Mouse (Mus musculus): ENCODE measurements at regions not wholly inside any gene's neighbourhood (a gene's known extent, or its start where the extent isn't known, plus 50 kb on each side); places are given as distances from the start of the nearest gene placed in this dataset.

DNA sequence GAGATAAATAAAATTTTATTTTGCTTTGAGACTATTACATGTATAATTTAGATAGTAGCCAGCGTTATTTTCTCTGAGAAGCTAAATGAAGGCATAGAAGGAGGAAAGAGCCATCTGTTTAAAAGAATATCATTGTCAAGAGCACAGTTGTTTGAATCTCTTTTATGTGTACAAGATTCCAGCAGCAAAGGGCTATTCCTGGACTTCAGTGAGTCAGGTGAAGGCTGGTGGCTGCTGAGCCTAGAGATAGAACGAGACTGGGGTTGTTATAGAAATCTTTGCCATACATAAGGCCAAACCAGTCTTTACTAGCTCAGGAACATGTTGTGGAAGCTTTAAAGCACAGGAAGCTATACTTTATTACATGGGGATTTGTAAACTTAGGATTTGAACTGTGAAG, 261.6 kb downstream of the Adcyap1 start:
- no peak overlapping the region for H3K27ac ChIP-seq
- DNase-seq (ENCODE audit: low spot score) (no peak), ATAC-seq (replicated peaks; ENCODE audit: low FRiP score, low read depth) (no peak)
- no peak for TF ChIP-seq CTCF (IDR thresholded peaks at IDR 0.05; ENCODE audit: low read depth)
- H3K4me2 ChIP-seq (ENCODE audit: low read length) = no peak overlapping the region
- H3K4me1 ChIP-seq (replicated peaks; ENCODE audit: insufficient read depth, low read length) = no peaks in the 10 kb centered on the region
- no peaks in the 10 kb centered on the region for H3K27me3 ChIP-seq (ENCODE audit: insufficient read depth, low read length)
- H3K36me3 ChIP-seq (ENCODE audit: insufficient read depth, low read length) = no peaks in the 10 kb centered on the region
- WGBS = 86% methylated on average over 2 of the region's 2 CpGs
- H3K9ac ChIP-seq (ENCODE audit: low read depth, low read length) = no peak overlapping the region
- no peak overlapping the region for H3K4me3 ChIP-seq (replicated peaks; ENCODE audit: low read depth, low read length)
- H3K9me3 ChIP-seq (replicated peaks; ENCODE audit: low read length) = no peaks in the 10 kb centered on the region

DNA sequence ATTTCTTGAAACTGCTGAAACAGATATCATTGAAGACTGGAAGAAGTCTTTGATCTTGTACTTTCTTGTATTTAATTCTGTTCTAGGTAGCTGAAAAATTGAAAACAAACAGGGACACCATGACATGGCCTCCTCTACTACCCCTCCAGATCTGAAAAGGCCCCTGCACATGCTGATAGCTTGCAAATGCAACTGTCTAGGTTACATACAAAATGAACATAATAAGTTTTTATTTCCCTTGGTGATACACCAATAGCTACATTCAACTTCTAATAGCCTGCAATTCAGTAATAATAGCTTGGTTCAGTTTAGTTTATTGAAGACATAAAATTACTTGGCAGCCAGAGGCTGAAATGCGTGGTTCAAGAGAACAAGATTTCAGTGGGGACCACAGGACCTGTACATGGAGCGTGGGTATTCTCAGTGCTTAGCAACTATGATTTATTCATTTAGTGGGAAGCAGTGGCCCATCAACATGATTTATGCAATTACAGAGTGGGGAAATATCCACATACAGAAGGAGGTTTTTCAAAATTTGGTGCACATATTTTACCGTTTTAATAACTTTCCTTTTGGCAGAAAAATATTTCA, 264.9 kb downstream of the Adcyap1 start:
- WGBS = 76% methylated on average over 3 of the region's 3 CpGs
- DNase-seq (ENCODE audit: low spot score) = no peak
- Histone ChIP-seq H3K36me3 (ENCODE audit: insufficient read depth, low read length) (no peaks in the 10 kb centered on the region), H3K4me3 (replicated peaks; ENCODE audit: low read depth, low read length) (no peak overlapping the region), H3K4me2 (ENCODE audit: low read length) (no peak overlapping the region), H3K4me1 (replicated peaks; ENCODE audit: insufficient read depth, low read length) (no peaks in the 10 kb centered on the region), H3K27ac (no peak overlapping the region), H3K9ac (ENCODE audit: low read depth, low read length) (no peak overlapping the region), H3K27me3 (ENCODE audit: insufficient read depth, low read length) (no peaks in the 10 kb centered on the region), H3K9me3 (replicated peaks; ENCODE audit: low read length) (no peaks in the 10 kb centered on the region)
- no peak for TF ChIP-seq CTCF (IDR thresholded peaks at IDR 0.05; ENCODE audit: low read depth)
- ATAC-seq (replicated peaks; ENCODE audit: low FRiP score, low read depth) = no peak

DNA sequence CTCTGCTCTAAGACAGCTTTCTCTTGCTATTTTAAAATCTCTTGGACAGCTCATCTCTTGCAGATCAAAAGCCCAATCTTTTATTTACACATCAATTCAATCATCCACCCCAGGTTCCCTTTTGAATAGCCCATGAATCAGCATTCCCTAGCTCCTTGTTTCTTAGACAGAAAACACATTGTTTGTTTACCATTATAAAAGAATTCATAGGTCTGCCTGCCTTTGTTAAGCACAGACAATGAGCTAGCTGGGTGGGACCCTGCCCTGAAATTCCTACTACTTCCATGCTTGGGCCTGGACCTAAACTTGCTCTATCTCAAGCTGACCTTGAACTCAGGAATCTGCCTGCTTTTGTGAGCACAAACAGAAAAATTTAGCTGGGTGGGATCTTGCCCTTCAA, 283.6 kb downstream of the Adcyap1 start:
- no peak for ATAC-seq (replicated peaks; ENCODE audit: low FRiP score, low read depth)

DNA sequence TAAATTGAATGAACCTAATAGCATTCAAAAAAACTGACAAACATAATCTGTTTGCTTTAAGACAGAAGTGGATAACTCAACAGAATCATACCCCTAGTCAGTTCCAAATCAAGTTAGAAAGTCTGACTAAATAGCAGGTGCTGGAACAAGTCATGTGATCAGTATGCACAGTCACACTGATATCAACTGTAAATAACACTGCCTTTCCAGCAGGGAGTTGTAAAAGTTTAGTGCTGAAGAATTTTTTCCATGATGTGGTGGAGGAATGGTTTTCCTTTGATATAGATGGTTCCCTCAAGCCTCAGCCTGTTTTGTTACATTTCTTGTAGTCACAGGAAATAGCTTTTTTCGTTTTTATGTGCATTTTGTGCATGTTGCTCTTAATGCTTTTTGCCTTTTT, 285.7 kb downstream of the Adcyap1 start:
- Histone ChIP-seq H3K4me1 (replicated peaks; ENCODE audit: insufficient read depth, low read length) (no peaks in the 10 kb centered on the region), H3K36me3 (ENCODE audit: insufficient read depth, low read length) (no peaks in the 10 kb centered on the region), H3K9me3 (replicated peaks; ENCODE audit: low read length) (no peaks in the 10 kb centered on the region), H3K4me3 (replicated peaks; ENCODE audit: low read depth, low read length) (no peak overlapping the region), H3K27ac (no peak overlapping the region), H3K4me2 (ENCODE audit: low read length) (no peak overlapping the region), H3K27me3 (ENCODE audit: insufficient read depth, low read length) (no peaks in the 10 kb centered on the region), H3K9ac (ENCODE audit: low read depth, low read length) (no peak overlapping the region)
- WGBS = 36% methylated on average over 1 of the region's 1 CpGs
- no peak for TF ChIP-seq CTCF (IDR thresholded peaks at IDR 0.05; ENCODE audit: low read depth)
- DNase-seq (ENCODE audit: low spot score) (no peak), ATAC-seq (replicated peaks; ENCODE audit: low FRiP score, low read depth) (no peak)

More for the DNA sequence above, 283.6 kb downstream of the Adcyap1 start:
- Histone ChIP-seq H3K27ac (no peak overlapping the region), H3K4me2 (ENCODE audit: low read length) (no peak overlapping the region), H3K27me3 (ENCODE audit: insufficient read depth, low read length) (no peaks in the 10 kb centered on the region), H3K36me3 (ENCODE audit: insufficient read depth, low read length) (no peaks in the 10 kb centered on the region), H3K9ac (ENCODE audit: low read depth, low read length) (no peak overlapping the region), H3K9me3 (replicated peaks; ENCODE audit: low read length) (no peaks in the 10 kb centered on the region), H3K4me3 (replicated peaks; ENCODE audit: low read depth, low read length) (no peak overlapping the region), H3K4me1 (replicated peaks; ENCODE audit: insufficient read depth, low read length) (no peaks in the 10 kb centered on the region)
- TF ChIP-seq CTCF (IDR thresholded peaks at IDR 0.05; ENCODE audit: low read depth) = no peak
- DNase-seq (ENCODE audit: low spot score) = no peak

DNA sequence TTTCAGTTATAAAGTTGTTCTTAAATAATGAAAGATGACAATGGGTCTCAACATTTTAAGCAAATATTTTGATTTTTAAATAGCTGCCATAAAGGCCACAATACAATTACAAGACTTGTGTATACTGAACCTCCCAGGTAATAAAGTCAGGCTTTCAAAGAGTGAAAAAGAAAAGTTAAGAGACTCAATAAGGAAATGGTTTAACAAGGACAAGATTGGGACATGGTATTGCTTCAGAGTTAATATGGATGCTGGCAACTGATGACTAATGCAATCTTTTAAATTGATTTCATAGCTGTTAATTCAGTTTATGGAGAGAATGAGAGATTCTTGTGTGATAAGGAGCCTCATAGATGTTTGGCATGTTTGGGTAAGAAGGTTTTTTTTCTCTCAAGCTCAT, 287.6 kb downstream of the Adcyap1 start:
- H3K4me2 ChIP-seq (ENCODE audit: low read length) = no peak overlapping the region
- no peaks in the 10 kb centered on the region for H3K4me1 ChIP-seq (replicated peaks; ENCODE audit: insufficient read depth, low read length)
- no peaks in the 10 kb centered on the region for H3K27me3 ChIP-seq (ENCODE audit: insufficient read depth, low read length)
- TF ChIP-seq CTCF (IDR thresholded peaks at IDR 0.05; ENCODE audit: low read depth) = no peak
- no peaks in the 10 kb centered on the region for H3K9me3 ChIP-seq (replicated peaks; ENCODE audit: low read length)
- no peak overlapping the region for H3K4me3 ChIP-seq (replicated peaks; ENCODE audit: low read depth, low read length)
- no peak for DNase-seq (ENCODE audit: low spot score)
- no peaks in the 10 kb centered on the region for H3K36me3 ChIP-seq (ENCODE audit: insufficient read depth, low read length)
- ATAC-seq (replicated peaks; ENCODE audit: low FRiP score, low read depth) = no peak
- H3K27ac ChIP-seq = no peak overlapping the region
- no peak overlapping the region for H3K9ac ChIP-seq (ENCODE audit: low read depth, low read length)

DNA sequence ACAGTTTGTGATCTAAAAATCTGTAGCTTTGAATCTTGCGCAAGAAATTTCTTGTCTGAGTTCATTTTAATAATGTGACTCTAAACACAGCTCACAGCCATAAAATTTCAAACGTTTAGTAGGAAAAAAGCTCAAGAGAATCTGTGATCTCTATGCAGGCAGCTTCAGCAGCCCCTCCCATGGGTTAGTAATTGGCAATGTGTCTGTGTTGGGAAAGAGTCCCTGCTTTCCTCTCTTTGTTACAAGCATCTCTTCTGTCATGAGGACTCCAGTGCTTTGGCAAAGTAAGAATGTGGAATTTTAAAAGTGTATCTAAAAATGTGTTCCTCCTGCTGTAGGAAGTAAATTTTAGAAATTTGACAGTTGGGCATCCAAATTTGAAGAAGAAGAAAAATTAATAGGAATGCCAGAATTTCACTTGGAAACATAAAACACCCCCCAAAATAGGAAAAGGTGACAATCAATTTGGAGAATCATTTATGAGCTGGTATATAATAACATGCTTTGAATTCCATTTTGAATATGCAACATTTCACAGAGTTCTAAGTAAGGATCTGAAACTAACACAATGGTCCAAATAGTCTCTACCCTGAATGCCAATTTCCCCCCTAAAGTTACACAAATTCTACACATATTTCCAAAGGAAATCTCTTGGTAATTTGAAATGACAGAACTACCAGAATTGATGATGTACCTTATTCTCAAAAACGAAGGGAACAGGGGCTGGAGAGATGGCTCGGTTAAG, 291.3 kb downstream of the Adcyap1 start:
- H3K36me3 ChIP-seq (ENCODE audit: insufficient read depth, low read length) = no peaks in the 10 kb centered on the region
- H3K27ac ChIP-seq = no peak overlapping the region
- H3K9ac ChIP-seq (ENCODE audit: low read depth, low read length) = no peak overlapping the region
- DNase-seq (ENCODE audit: low spot score) (no peak), ATAC-seq (replicated peaks; ENCODE audit: low FRiP score, low read depth) (no peak)
- H3K4me1 ChIP-seq (replicated peaks; ENCODE audit: insufficient read depth, low read length) = no peaks in the 10 kb centered on the region
- H3K4me3 ChIP-seq (replicated peaks; ENCODE audit: low read depth, low read length) = no peak overlapping the region
- H3K27me3 ChIP-seq (ENCODE audit: insufficient read depth, low read length) = no peaks in the 10 kb centered on the region
- H3K4me2 ChIP-seq (ENCODE audit: low read length) = no peak overlapping the region
- WGBS = 65% methylated on average over 4 of the region's 4 CpGs
- no peak for TF ChIP-seq CTCF (IDR thresholded peaks at IDR 0.05; ENCODE audit: low read depth)
- no peaks in the 10 kb centered on the region for H3K9me3 ChIP-seq (replicated peaks; ENCODE audit: low read length)

All from kidney, postnatal 0 days (tissue).